Mouse (Mus musculus): Measurements from ENCODE around the gene Cdkn2aip. TPM values are rescaled to one million over a fixed set of nuclear protein-coding genes. Genes with fewer than 3 reads are reported as not detected.

Cdkn2aip gene
- polyA plus RNA-seq, 1 experiment, result 31.0 TPM

DNA sequence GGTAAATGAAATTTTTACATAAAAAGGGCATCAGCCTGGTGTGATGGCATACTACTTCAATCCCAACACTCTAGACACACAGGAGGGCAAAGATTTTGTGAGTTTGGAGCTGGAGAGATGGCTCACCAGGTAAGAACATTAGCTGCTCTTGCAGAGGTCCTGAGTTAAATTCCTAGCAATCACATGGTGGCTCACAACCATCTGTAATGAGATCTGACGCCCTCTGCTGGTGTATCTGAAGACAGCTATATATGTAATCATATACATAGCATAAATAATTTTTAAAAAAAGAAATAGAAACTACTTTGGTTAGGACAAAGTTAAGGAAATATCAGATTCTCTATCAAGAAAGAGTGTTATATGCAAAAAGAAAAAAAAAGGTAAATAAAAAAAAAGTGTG is 34.1 kb downstream of the Cdkn2aip start:
- Histone ChIP-seq H3K4me3 (ENCODE audit: control insufficient read depth, insufficient read depth, low read length) (no peak overlapping the region), H3K27me3 (ENCODE audit: control insufficient read depth, insufficient read depth, low read length) (no peaks in the 10 kb centered on the region), H3K27ac (ENCODE audit: control insufficient read depth, insufficient read depth, low read length) (no peak overlapping the region), H3K36me3 (ENCODE audit: control insufficient read depth, insufficient read depth, low read length) (no peaks in the 10 kb centered on the region), H3K4me1 (replicated peaks; ENCODE audit: control insufficient read depth, insufficient read depth, low read length) (no peaks in the 10 kb centered on the region)
- DNase-seq, result no peak
- TF ChIP-seq POLR2A (IDR thresholded peaks at IDR 0.05; ENCODE audit: control insufficient read depth, extremely low read depth, insufficient read depth, low read length, poor library complexity) (no peak), CTCF (IDR thresholded peaks at IDR 0.05; ENCODE audit: borderline replicate concordance, control insufficient read depth, extremely low read depth, insufficient read depth, low read length, poor library complexity) (no peak)
- WGBS, result 93% methylated on average over 1 of the region's 1 CpGs

DNA sequence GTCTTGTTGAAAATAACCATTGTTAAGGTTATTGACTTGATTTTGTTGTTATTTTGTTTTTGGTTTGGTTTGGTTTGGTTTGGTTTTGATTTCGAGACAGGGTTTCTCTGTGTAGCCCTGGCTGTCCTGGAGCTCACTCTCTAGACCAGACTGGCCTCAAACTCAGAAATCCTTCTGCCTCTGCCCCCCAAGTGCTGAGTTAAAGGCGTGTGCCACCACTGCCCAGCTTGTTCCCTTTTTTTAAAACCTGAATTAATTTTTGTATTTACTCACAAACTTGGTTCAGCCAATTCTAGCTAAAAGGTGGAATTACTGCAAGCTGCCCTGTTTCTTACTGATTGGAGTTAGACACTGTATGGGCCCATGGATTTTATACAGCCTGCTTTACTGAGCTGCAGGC is 37.1 kb downstream of the Cdkn2aip start:
- Histone ChIP-seq H3K4me1 (replicated peaks; ENCODE audit: control insufficient read depth, insufficient read depth, low read length) (no peaks in the 10 kb centered on the region), H3K4me3 (ENCODE audit: control insufficient read depth, insufficient read depth, low read length) (no peak overlapping the region), H3K36me3 (ENCODE audit: control insufficient read depth, insufficient read depth, low read length) (no peaks in the 10 kb centered on the region), H3K27me3 (ENCODE audit: control insufficient read depth, insufficient read depth, low read length) (no peaks in the 10 kb centered on the region), H3K27ac (ENCODE audit: control insufficient read depth, insufficient read depth, low read length) (no peak overlapping the region)
- TF ChIP-seq POLR2A (IDR thresholded peaks at IDR 0.05; ENCODE audit: control insufficient read depth, extremely low read depth, insufficient read depth, low read length, poor library complexity), result no peak
- no peak for TF ChIP-seq CTCF (IDR thresholded peaks at IDR 0.05; ENCODE audit: borderline replicate concordance, control insufficient read depth, extremely low read depth, insufficient read depth, low read length, poor library complexity)
- WGBS, result 48% methylated on average over 2 of the region's 2 CpGs
- no peak for DNase-seq

DNA sequence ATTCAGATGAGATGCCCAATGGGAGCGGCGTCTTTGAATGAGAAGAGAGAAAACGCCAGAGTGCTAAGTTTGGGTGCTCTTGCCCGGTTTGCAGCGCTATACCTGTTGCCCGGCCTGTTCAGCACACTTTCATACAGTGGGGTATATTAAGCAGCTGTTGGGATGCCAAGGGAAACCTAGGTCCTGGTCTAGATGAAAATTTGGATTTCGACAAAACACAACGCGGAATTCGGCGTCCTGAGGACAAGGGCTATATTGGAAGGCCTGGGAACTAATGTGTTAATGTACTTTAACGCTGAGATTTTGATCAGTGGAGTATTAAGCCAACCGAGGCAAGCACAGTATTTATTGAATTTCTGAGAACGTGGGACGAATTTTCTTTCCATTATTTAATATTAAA is 37.5 kb downstream of the Cdkn2aip start:
- no peak for DNase-seq
- TF ChIP-seq POLR2A (IDR thresholded peaks at IDR 0.05; ENCODE audit: control insufficient read depth, extremely low read depth, insufficient read depth, low read length, poor library complexity) (no peak), CTCF (IDR thresholded peaks at IDR 0.05; ENCODE audit: borderline replicate concordance, control insufficient read depth, extremely low read depth, insufficient read depth, low read length, poor library complexity) (no peak)
- H3K4me3 ChIP-seq (ENCODE audit: control insufficient read depth, insufficient read depth, low read length), result peak overlapping the region; percentile 69
- no peaks in the 10 kb centered on the region for H3K36me3 ChIP-seq (ENCODE audit: control insufficient read depth, insufficient read depth, low read length)
- WGBS, result 6% methylated on average over 15 of the region's 15 CpGs
- H3K27me3 ChIP-seq (ENCODE audit: control insufficient read depth, insufficient read depth, low read length), result no peaks in the 10 kb centered on the region
- H3K4me1 ChIP-seq (replicated peaks; ENCODE audit: control insufficient read depth, insufficient read depth, low read length), result no peaks in the 10 kb centered on the region
- peak overlapping the region; percentile 47; the same call in 1 of the 2 replicates for H3K27ac ChIP-seq (ENCODE audit: control insufficient read depth, insufficient read depth, low read length)

DNA sequence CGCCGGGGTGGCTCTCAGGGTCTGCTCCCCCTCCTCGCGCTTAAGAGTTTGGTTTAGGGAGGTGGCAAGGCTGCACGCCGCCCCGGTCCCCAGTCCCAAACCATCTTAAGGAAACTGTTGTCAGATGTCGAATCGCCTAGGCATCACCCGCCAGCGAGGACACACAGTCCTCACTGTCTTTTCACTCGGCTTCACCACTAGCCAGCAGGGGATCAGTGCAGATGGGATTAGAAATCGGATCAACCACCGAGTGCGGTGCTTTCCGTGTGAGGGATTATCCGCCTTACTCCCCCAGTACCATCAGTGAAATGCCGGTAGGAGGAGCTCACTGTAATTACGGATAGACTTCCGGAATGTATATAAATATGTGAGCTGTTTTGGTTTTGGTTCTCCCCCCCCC is 37.9 kb downstream of the Cdkn2aip start:
- Histone ChIP-seq H3K27me3 (ENCODE audit: control insufficient read depth, insufficient read depth, low read length) (no peaks in the 10 kb centered on the region), H3K27ac (ENCODE audit: control insufficient read depth, insufficient read depth, low read length) (peak overlapping the region; percentile 68), H3K36me3 (ENCODE audit: control insufficient read depth, insufficient read depth, low read length) (no peaks in the 10 kb centered on the region), H3K4me1 (replicated peaks; ENCODE audit: control insufficient read depth, insufficient read depth, low read length) (no peaks in the 10 kb centered on the region), H3K4me3 (ENCODE audit: control insufficient read depth, insufficient read depth, low read length) (peak overlapping the region; percentile 69)
- DNase-seq, result no peak
- TF ChIP-seq CTCF (IDR thresholded peaks at IDR 0.05; ENCODE audit: borderline replicate concordance, control insufficient read depth, extremely low read depth, insufficient read depth, low read length, poor library complexity) (no peak), POLR2A (IDR thresholded peaks at IDR 0.05; ENCODE audit: control insufficient read depth, extremely low read depth, insufficient read depth, low read length, poor library complexity) (no peak)
- under 1% methylated on average over 20 of the region's 20 CpGs for WGBS

DNA sequence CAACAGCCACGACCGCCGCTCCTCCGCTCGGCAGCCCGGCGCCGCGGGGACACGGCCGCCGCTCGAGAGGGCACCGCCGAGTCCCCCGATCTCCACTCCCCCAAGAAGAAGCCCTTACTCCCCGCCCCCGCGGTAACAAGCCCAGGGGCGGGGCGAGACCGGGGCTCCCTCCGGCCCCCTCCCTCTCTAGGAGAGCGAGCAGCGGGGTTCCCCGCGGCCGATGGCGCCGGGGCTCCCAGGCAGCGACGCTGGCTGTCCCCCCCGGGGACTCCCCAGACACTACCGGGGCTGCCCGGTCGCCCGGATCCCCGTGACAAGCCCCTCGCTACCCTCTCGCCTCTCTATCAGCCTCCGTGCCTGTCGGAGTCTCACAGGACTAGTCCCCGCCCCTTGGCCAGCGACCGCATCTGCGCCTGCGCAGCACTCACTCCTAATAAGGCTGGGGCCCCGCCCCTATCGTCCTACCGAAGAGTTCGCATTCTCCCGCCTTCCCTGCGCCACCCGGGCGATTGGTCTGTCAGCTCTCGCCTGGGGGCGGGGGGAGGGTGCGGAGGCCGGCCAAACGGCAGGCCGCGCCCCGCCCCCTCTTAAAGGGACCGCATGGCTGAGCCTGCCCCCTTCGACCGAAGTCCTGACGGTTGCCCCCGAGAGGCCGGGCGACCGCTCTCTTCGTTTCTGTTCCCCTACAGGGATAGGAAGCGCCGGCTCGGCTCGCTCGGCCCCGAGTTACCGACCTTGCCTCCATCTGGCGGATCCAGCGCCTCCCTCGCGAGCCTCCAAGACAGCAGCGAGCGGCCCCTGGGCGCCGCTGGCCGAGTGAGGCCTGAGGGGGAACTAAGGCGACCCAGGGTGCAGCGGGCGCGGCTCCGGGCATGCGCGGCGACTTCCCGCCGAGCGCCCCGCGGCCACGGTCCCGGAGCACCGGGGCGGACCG is 38.7 kb downstream of the Cdkn2aip start, which contains the start of gene Ing2:
Gene Ing2, minus strand, starts transcription at position 780 of the 934 bp plus-strand sequence.
- H3K27ac ChIP-seq (ENCODE audit: control insufficient read depth, insufficient read depth, low read length), result peak within 1 kb of the TSS; percentile 74
- no peaks in the 10 kb centered on the region for H3K27me3 ChIP-seq (ENCODE audit: control insufficient read depth, insufficient read depth, low read length)
- H3K4me3 ChIP-seq (ENCODE audit: control insufficient read depth, insufficient read depth, low read length), result peak within 1 kb of the TSS; percentile 95
- H3K36me3 ChIP-seq (ENCODE audit: control insufficient read depth, insufficient read depth, low read length), result no peaks in the 10 kb centered on the region
- TF ChIP-seq CTCF (IDR thresholded peaks at IDR 0.05; ENCODE audit: borderline replicate concordance, control insufficient read depth, extremely low read depth, insufficient read depth, low read length, poor library complexity) (peak; percentile 50; the same call in 1 of the 2 replicates), POLR2A (IDR thresholded peaks at IDR 0.05; ENCODE audit: control insufficient read depth, extremely low read depth, insufficient read depth, low read length, poor library complexity) (peak; percentile 93)
- peak; percentile 100 for DNase-seq
- under 1% methylated on average over 92 of the region's 106 CpGs for WGBS
- no peaks in the 10 kb centered on the region for H3K4me1 ChIP-seq (replicated peaks; ENCODE audit: control insufficient read depth, insufficient read depth, low read length)

DNA sequence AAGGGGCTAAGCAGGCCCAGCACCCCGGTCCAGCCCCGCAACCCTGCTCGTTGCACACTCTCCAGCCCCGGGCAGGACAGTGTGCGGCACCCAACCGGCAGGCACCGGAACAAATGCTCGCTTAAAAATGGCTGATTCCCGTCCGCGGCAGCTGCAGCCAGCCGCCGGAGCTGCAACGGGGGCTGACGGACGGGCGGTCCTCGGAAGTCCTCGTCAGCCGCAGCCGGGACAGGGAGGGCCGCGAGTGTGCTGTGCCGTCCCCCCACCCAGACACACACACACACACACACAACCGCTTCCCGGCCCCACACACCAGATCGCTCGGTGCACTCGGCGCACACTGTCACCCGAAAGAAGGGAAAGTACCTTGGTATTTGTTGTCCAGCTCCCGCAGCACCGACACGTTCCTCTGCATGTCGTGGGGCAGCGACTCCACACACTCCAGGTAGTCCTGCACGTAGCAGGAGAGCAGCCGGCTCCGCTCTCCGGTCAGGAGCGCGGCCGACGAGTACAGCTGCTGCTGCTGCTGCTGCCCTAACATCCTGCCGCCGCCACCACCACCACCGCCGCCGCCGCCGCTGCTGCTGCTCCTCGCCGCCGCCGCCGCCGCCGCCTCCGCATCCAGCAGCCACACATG is 39.5 kb downstream of the Cdkn2aip start:
- peak overlapping the region; percentile 74 for H3K27ac ChIP-seq (ENCODE audit: control insufficient read depth, insufficient read depth, low read length)
- H3K27me3 ChIP-seq (ENCODE audit: control insufficient read depth, insufficient read depth, low read length), result no peaks in the 10 kb centered on the region
- under 1% methylated on average over 55 of the region's 59 CpGs for WGBS
- H3K4me1 ChIP-seq (replicated peaks; ENCODE audit: control insufficient read depth, insufficient read depth, low read length), result no peaks in the 10 kb centered on the region
- H3K36me3 ChIP-seq (ENCODE audit: control insufficient read depth, insufficient read depth, low read length), result no peaks in the 10 kb centered on the region
- peak overlapping the region; percentile 95 for H3K4me3 ChIP-seq (ENCODE audit: control insufficient read depth, insufficient read depth, low read length)
- DNase-seq, result no peak
- TF ChIP-seq POLR2A (IDR thresholded peaks at IDR 0.05; ENCODE audit: control insufficient read depth, extremely low read depth, insufficient read depth, low read length, poor library complexity) (no peak), CTCF (IDR thresholded peaks at IDR 0.05; ENCODE audit: borderline replicate concordance, control insufficient read depth, extremely low read depth, insufficient read depth, low read length, poor library complexity) (no peak)
